Mouse (Mus musculus): ENCODE data around the gene Smpdl3b. TPM values are rescaled to one million over a fixed set of nuclear protein-coding genes. Genes with fewer than 3 reads are reported as not detected.

The Smpdl3b gene
- total RNA-seq, 1 experiment from 2014 or later = 0.74 TPM

DNA sequence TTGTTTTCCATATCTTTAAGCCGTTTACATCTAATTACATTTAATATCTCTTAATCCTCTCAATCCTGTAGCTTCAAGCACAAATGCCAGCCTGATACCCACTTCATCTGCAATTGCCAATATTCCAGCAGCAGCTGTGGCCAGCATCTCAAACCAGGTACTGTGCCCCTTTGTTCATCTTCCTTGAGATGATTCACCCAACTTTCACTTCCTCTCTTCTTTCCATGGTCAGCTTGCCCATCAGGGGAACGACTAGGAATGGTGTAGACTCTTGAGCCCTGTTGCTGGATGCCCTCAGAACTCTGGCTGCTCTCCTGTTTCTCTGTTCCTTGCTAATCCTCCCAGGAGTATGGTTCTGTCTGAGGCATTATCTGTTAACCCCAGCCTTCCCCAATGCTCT is 67.4 kb downstream of the Smpdl3b start:
- ATAC-seq (replicated peaks in 1 of 2; ENCODE audit: insufficient read depth in 1 of 2, low FRiP score in 2 of 2, low TSS enrichment in 1 of 2, low read depth in 1 of 2, poor library complexity in 2 of 2, severe bottlenecking in 2 of 2) = no peak

Other genes starting within 250 kb of the Smpdl3b start
- gene Sesn2, start 246.8 kb downstream of the Smpdl3b start, total RNA-seq (2017) = 3.9 and 4.0 TPM in 2 replicates
- gene Atpif1, start 223.6 kb downstream of the Smpdl3b start, total RNA-seq (2017) = 937 and 1,217 TPM in 2 replicates
- gene Dnajc8, start 221.7 kb downstream of the Smpdl3b start, total RNA-seq (2017) = 354 and 422 TPM in 2 replicates
- 7.7 and 16.6 TPM in 2 replicates for gene Ptafr, start 193.2 kb downstream of the Smpdl3b start, total RNA-seq (2017)
- 25.1 and 26.6 TPM in 2 replicates for gene Eya3, start 118.3 kb downstream of the Smpdl3b start, total RNA-seq (2017)
- gene Xkr8, start 24.7 kb downstream of the Smpdl3b start, total RNA-seq (2017) = 4.5 and 8.0 TPM in 2 replicates
- gene Rpa2, start 11.1 kb upstream of the Smpdl3b start, total RNA-seq (2017) = 46.5 and 50.1 TPM in 2 replicates
- 9.8 and 12.8 TPM in 2 replicates for gene Themis2, start 39.1 kb upstream of the Smpdl3b start, total RNA-seq (2017)
- gene Ppp1r8, start 85.9 kb upstream of the Smpdl3b start, total RNA-seq (2017) = 48.8 and 76.4 TPM in 2 replicates
- gene Stx12, start 127.3 kb upstream of the Smpdl3b start, total RNA-seq (2017) = 31.2 and 42.2 TPM in 2 replicates
- 24.4 and 25.1 TPM in 2 replicates for gene Fam76a, start 165.3 kb upstream of the Smpdl3b start, total RNA-seq (2017)
- gene Fgr, start 216.8 kb upstream of the Smpdl3b start, total RNA-seq (2017) = 5.2 and 8.8 TPM in 2 replicates

Data from hematopoietic stem cell, adult 5-6 weeks (primary cell).